Mouse (Mus musculus) myocyte (in vitro differentiated cells): ENCODE measurements around the gene AU022751.

Experiments
- CEBPB ChIP-seq: IDR thresholded peaks from 2 replicates; pipeline ENCODE4 v1.6.1; 2011; ENCODE audit warnings: mild to moderate bottlenecking, moderate library complexity; ENCODE audit not compliant: poor library complexity, insufficient read depth, severe bottlenecking
- E2F4 ChIP-seq: IDR thresholded peaks from one replicate; pipeline ENCODE4 v1.6.1; 2011; ENCODE audit warnings: mild to moderate bottlenecking, control low read depth, moderate library complexity; ENCODE audit not compliant: insufficient read depth
- POLR2A ChIP-seq: IDR thresholded peaks from one replicate; pipeline ENCODE4 v1.6.1; 2011; ENCODE audit warnings: low read depth, mild to moderate bottlenecking, control low read depth, moderate library complexity; ENCODE audit not compliant: insufficient read length
- REST ChIP-seq: IDR thresholded peaks from one replicate; pipeline ENCODE4 v1.6.1; 2011; ENCODE audit warnings: mild to moderate bottlenecking, control low read depth, moderate library complexity; ENCODE audit not compliant: insufficient read depth, insufficient read length
- USF1 ChIP-seq: IDR thresholded peaks from one replicate; pipeline ENCODE4 v1.6.1; 2011; ENCODE audit warnings: low read depth, mild to moderate bottlenecking, control low read depth, moderate library complexity

DNA sequence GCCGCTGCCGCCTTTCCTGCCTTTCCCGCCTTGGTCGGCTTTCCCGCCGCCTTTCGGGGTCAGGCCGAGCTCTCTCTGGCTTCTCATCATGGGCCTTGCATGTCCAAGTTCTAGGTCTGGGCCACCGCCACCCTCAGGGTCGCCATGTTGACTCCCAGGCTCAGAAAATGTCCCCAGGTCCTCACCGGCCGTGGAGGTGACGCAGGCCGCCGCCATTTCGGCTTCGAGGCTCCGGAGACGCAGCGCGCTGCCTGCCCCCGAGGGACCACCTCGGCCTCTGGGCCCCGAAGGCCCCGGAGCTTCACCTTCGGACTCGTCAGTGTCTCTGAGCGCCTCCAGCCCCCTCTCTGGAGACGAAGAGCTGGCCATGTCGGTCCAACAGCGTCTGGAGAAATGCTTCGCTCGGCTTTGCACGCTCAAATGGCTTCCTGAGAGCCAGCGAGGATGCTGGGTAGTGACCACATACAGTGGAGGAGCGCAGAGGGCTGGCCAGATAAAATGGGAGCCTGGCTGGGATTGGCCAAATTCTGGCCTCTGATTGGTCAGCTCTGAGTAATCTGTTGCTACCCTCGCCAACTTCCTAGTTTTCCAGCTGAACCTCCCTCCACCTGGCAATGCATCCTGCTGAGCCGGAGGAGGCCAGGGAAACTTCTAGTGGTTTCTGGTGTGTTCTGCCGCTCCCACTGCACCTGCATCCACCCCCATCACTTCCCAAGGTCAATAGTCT lies at the start of gene AU022751:
- TF ChIP-seq POLR2A (no peak), CEBPB (no peak), USF1 (no peak), E2F4 (no peak), REST (no peak)
